Mouse (Mus musculus) CH12.LX (cell line): ENCODE results near the gene Vmn1r54.

Experiments
- CTCF ChIP-seq, 2 experiments: IDR thresholded peaks in 1 of 2; conservative IDR thresholded peaks in 1 of 2; 2 replicates each; pipeline ENCODE4 v1.5.1; 2011 to 2012; ENCODE audit warnings: low read depth in 2 of 2, low read length in 2 of 2, improper control_type of control experiment in 1 of 2, inconsistent platforms in 1 of 2, mild to moderate bottlenecking in 1 of 2, moderate library complexity in 1 of 2
- EP300 ChIP-seq: IDR thresholded peaks from 2 replicates; pipeline ENCODE4 v1.6.1; 2011; ENCODE audit warnings: low read length, improper control_type of control experiment
- MAX ChIP-seq: IDR thresholded peaks from 2 replicates; pipeline ENCODE4 v1.6.1; 2011; ENCODE audit warnings: low read length, improper control_type of control experiment
- NELFE ChIP-seq: IDR thresholded peaks from 2 replicates; pipeline ENCODE4 v1.6.1; 2011; ENCODE audit warnings: low read depth, low read length, improper control_type of control experiment
- POLR2A ChIP-seq: IDR thresholded peaks from 2 replicates; pipeline ENCODE4 v1.6.1; 2011; ENCODE audit warnings: low read depth, mild to moderate bottlenecking, improper control_type of control experiment, low read length
- POLR2AphosphoS2 ChIP-seq: IDR thresholded peaks from 2 replicates; pipeline ENCODE4 v1.6.1; 2011; ENCODE audit warnings: low read depth, low read length, improper control_type of control experiment
- RCOR1 ChIP-seq: conservative IDR thresholded peaks from 2 replicates; pipeline ENCODE4 v1.6.1; 2012; ENCODE audit warnings: low read depth, mild to moderate bottlenecking, inconsistent platforms, low read length, improper control_type of control experiment
- SMC3 ChIP-seq: IDR thresholded peaks from 2 replicates; pipeline ENCODE4 v1.6.1; 2011; ENCODE audit warnings: low read depth, low read length, improper control_type of control experiment
- USF1 ChIP-seq: IDR thresholded peaks from 2 replicates; pipeline ENCODE4 v1.6.1; 2014; ENCODE audit warnings: low read depth, mild to moderate bottlenecking, inconsistent platforms, low read length, improper control_type of control experiment
- ZNF384 ChIP-seq: IDR thresholded peaks from 2 replicates; pipeline ENCODE4 v1.6.1; 2012; ENCODE audit warnings: low read depth, low read length, improper control_type of control experiment, inconsistent platforms

GRCm38 (mm10) chr6:90319019-90319418 is 72.9 kb downstream of the Vmn1r54 start:
- no peak for TF ChIP-seq EP300
- no peak for TF ChIP-seq POLR2A
- no peak for TF ChIP-seq RCOR1
- TF ChIP-seq MAX = no peak
- no peak for TF ChIP-seq POLR2AphosphoS2
- no peak for TF ChIP-seq USF1
- TF ChIP-seq CTCF (conservative IDR thresholded peaks at IDR 0.05 in 1 of 2, IDR thresholded peaks at IDR 0.05 in 1 of 2; ENCODE audit: low read depth in 2 of 2, low read length in 2 of 2) = no peak
- TF ChIP-seq NELFE = no peak
- no peak for TF ChIP-seq ZNF384
- no peak for TF ChIP-seq SMC3
